Mouse (Mus musculus) adrenal gland, adult (tissue): ENCODE results near the gene Slc29a3.

Experiments used
- DNase-seq, 2 experiments: peaks; one replicate each; pipeline ENCODE4 v3.0.0; 2022 to 2023; ENCODE audit warnings: low spot score in 1 of 2; ENCODE audit not compliant: inconsistent age in 2 of 2

Slc29a3 gene

DNA sequence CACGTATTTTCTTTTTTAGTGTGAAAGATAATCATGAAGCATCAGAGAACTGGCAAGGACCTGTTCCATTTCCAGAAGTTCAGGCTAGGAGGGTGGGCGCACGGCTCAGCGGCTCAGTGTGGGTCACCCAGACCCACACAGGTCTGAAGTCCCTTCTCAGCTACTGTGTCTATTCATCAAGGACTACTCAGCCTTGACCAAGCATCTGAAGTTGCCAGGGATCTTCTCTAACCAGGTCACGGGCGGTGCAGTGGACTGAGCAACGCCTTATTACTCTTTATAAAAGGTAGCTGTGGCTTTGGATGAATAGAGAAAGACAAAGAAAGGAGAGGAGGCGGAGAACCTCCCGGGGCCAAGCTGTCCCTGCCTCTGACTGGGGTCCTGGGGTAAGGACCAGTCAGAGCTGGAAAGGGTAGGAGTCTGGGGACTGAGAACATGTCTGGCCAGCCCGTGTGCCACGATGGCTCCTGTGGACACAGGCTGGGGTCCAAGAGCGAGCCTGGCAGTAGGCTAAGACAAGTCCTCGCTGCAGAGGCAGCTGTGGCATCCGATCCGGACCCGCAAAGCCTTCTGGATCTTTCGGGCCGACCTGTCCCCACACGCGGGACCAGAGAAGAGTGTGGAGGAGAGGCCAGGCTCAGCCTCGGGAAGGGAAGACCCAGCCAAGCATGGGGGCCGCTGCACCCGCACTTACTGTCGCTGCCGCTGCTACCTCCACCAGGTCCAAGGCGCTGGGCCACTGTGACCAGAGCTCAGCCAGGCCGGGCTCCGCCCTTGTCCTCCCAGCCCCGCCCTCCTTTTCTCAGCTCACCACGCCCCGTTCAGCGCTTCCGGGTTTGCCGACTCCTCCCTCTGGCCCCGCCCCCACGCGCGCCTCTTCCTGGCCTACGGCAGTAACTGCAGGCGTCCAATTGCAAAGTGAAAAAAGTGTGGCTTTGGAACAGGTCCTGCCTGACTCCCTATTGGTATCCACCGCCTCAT, at the start of gene Slc29a3:
Slc29a3 (minus strand) TSS at position 755 of the 981 bp plus-strand sequence.
- peak; percentile 98 to 99 for DNase-seq

DNA sequence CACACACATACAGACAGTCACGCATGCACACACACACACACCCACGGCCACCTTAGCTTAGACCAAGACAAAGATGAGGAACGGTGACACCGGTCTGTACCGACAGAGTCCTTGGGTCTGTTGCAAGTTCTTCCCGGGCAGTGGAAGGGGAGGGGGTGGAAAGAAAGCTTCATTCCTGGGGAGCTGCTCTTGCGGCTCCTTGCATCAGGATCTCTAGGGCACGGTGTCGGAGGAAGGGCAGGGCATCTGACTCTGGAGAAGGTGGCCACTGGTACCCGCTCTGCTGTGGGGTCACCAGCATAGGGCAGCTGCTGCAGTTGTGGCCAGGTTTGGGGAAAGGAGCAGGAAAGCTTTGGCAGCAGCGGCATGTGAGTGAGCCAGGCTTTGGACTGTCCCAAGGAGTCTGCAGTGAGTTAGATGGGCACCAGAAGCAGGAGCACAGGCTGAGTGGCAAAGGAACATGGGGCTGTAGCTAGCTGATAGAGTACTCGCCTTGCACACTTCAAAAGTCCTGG, 49.4 kb upstream of the Slc29a3 start:
- no peak for DNase-seq

DNA sequence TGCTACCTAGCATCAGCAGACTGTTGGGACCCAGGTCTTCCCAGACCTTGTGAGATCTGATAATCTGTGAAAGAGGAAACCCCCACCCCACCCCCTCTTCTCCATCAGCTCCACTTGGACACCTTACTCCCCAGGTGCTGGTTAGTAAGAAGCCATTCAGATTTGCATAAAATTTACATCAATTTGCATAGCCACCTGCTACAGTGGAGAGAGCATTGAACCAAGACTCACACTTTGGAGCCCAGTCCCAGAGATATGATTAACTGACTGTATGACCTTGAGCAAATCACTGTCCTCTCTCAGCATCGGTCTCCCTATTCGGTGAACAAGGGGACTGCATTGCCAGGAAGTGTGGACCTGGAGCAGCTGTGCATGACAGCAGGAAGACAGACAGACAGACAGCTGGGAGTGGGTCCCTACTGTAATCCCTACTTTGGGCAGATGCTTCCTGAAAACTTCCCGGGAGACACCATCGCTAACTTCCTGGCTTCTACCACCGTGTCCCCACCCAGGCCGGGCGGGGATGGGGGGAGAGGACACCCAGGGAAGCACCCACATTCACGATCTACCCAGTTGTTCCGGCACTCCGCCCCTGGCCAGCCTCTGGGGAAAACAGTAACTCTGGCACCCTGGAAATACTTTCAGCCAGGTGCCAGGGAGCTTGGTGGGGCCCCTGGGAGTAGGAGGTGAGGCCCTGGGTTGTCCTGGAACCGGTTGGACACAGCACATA, 48.7 kb upstream of the Slc29a3 start:
- no peak for DNase-seq

DNA sequence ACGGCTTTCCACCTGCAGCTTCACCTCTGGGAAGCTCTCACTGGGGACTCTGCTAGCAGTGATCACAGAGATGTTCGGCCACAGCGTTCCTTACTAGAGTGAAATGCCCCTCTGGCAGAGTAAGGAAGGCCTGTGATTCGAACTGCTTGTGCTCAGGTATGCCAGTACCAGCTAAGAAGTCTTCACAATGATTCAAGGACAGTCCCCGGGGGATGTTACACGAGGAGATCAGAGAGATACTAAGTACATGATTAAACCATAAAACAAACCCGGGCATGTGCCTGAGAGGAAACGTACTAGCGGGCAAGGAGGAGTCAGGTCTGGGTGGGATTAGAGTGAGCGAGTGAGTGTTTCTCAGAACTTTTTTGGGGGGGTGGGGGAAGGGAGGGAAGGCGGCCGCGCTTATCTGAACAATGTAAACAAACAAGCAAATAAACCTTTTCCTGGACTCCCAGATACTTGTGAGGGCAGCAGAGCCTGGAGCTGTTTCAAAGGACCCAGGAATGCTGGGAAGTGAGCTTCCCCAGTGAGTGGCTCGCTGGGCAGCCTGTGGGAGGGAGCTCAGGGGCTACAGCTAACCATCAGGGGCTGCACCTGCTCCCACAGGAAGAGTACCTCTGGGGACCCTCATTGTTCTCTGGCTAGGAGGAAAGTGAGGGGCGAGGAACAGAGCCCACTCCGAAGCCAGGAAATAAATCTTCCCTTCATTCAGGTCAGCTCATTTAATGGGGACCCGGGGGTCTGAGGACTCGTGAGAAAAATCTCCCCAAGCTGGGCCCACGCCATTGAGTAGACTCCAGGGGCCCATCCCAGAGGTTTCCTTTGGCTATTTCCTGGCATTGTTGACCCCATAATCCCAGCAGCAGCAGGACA, 47.9 kb upstream of the Slc29a3 start:
- no peak for DNase-seq

DNA sequence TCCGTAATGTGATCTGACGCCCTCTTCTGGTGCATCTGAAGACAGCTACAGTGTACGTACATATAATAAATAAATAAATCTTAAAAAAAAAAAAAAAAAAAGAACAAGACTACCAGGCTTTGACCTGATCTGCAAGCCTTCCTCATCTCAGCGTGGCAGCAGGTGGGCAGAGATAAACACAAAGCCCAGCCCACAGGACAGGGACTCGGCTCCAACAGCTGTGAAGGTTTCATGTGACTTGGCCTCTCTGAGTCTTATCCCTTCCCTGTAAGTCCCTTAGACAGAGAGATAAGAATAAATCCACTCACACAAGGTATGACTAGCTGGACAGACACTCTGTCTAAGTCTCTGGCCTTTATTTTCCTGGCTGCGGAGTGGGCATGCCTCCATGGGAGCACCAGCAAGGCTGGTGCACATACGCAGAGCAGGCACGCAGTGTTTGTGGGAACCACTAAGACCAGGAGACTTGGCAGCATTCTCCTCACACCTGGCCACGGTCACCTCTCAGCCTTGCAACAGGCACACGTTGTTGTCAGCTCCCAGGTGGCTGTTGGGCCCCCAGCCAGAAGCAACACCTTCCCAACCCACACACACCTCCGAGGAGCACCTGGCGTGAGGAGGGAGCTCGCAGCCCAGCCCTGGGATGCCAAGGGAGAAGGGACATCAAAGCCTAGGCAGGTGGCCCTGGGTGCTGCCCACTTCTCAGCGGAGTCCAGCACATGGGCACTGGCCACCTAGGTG, 45.3 kb upstream of the Slc29a3 start:
- no peak for DNase-seq

DNA sequence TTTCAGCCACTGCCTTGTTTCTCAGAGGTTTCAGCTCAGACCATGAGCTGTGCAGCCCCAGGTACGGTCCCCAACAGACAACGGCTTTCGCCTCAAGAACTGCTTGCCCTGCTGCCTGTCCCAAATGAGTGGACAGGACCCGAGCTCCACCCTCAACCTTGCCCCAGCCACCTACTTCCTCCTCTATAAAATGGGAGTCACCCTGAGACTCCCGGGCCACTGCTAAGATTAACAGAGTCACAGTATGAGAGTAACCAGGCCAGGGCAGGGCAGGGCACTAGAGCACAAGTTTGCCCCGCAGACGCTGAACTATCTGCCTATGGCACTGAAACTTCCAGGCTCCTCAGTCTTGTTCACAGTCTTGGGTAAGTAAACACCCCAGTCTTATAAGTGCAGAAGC, 43.9 kb upstream of the Slc29a3 start:
- DNase-seq, result no peak

DNA sequence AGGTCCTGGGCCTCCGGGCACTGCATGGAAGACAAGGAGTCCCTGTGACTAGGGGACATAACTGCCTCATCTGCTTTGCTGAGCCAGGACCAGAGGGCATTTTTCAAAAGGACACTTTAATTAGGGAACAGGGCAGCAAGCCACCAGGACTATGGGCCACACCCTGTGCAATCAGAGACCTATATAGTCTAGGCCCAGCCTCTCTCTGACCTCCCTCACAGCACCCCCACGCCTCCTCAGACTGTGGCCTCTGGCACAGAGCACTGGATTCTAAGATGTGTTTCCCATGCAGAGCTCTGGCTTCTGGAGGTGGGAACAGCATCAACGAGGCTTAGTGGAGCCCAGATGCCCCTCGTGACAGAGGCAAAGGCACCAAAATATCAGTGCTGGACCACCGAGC, 43.4 kb upstream of the Slc29a3 start:
- DNase-seq, result no peak

DNA sequence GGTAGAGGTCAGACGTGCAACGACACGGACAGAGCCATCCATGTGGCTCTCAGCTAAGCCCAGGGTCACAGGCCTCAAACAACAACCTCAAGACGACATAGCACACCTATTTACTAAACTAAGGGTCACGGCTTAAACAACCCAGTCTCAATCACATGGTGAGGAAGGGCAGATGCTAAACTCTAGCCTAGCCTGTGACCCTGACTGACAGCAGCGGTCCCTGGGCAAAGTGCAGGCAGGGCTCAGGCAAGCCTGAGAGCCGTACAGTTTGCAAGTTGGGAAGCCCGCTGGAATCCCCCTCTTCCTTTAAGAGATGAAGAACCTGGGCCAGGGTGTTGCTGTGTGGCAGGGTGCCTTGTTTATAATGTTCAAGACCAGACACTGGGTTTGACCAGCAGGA, 42.2 kb upstream of the Slc29a3 start:
- DNase-seq, result no peak

DNA sequence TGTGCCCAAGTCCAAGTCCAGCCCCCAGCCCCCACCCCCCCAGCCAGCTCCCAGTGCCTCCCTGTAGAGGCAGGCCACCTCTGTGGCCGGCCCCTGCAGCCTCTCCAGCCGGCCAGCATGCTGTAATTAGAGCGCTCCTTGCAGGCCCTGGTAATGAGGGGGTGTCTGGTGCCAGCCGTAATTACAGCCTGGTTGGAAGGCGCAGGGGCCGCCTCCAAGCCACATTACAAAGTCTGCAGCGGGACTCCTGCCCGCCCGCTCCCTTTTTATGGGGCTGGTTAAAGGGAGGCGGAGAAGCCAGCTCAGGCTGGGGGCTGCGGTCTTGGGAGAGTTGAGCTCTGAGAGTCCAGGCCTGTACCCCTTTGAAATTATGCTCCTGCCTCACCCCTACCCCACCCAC, 41.8 kb upstream of the Slc29a3 start:
- no peak for DNase-seq

DNA sequence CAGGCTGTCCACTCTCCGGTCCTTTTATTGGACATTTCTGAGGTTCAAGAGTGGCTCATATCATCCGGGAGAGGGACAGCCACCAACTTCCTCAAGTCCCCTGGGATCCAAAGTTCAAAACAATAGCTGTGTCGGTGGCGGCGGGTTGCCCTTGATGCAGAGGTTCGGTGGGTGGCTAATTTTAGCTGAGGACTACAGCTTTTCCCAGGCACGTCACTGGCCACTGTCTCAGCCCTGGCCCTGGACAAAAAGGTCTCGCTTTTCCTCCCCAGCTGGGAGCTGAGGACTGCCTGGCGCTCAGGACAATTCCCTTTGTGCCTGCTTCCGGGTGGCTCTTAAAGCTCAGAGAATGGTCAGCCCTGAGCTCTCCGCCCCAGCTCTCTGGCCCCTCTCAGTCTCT, 40.2 kb upstream of the Slc29a3 start:
- peak; percentile 40 to 57 for DNase-seq

DNA sequence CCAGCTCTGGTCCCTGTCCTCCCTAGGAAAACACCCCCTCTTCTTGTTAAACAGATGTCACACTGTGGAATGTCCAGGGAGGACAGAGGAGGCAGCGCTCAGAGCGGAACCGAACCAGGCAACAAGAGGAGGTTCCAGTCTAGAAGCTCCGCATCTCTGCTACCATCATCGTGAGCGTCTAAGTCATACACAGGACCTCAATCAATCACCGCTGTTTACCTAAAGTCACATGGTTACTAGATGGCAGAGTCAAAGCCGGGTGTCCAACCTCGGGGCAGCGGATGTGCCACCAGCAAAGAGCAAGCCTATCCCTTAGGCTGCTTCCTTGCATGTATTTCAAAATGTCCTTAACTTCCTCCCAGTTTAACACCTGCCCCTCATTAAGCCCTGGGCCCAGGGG, 39.8 kb upstream of the Slc29a3 start:
- DNase-seq, result peak in 1 of 2 experiments; percentile 4

DNA sequence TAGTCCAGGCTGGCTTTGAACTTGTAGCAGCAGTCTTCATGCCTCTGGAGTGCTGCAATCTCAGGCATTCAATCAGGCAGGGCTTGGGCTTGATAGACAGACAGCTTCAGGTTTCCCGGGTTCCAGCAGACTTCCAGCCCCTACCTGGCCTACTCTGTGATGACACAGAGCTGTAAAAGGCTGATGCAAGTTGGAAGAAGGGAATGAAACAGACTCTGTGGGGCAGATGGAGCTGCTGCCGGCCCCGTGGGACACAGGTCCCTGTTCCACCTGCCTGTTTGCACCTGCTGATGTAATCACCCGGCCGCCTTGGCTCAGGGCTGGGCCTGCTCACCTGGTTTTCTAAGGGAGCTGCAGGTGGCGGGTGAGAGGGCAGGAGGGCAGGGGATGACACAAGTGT, 38.3 kb upstream of the Slc29a3 start:
- no peak for DNase-seq

DNA sequence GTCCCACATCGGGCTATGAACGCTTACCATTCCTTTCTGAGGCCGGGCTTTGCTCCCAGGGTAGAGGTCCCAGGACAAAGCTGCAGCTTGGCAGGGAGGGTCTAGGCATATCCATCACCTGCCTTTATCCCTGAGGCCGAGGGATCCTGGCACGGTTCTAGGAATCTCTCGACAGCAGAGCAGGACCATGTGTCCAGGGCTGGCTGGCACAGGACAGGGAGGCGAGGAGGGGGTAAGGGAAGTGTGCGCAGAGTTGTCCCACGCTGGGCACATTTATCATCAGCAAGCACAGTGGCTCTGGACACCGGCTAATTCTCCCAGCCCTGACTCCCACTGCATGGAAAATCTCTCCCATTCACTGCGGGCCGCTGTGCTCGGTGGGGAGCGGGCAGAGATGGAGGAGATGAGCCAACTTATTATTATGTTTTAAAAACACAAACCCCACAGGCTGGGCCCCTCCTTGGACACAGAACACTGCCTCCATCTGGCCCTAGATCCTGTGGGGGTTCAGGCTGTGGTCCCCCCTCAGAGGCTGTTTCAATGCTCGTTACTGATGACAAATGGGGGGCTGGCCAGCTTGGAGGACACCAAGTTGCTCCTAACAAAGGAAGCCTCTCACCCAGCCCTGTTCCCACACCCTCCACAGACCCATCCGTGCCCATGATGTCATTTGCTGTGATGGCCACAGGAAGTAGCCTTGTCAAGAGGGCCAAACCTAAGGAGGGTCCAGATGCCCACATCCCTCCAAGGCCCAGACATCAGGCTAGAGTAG, 34.9 kb upstream of the Slc29a3 start:
- DNase-seq, result no peak

DNA sequence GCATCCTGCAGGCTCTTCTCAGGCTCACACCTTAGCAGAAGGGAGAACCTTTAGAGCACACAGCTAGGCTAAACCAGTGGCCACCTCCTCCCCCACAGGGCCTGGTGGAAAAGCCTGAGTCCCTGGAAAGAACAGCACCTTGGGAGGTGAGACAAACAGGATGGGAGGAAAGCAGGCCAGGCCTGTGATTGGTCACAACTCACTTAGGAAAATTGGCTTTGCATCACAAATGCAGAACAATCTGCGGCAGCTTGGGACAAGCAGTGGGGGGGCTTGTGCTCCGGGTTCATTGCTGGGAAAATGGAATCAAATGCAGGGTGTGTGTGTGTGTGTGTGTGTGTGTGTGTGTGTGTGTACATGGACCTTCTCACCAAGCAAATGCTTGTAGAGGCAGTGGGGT, 31.0 kb upstream of the Slc29a3 start:
- DNase-seq, result no peak

DNA sequence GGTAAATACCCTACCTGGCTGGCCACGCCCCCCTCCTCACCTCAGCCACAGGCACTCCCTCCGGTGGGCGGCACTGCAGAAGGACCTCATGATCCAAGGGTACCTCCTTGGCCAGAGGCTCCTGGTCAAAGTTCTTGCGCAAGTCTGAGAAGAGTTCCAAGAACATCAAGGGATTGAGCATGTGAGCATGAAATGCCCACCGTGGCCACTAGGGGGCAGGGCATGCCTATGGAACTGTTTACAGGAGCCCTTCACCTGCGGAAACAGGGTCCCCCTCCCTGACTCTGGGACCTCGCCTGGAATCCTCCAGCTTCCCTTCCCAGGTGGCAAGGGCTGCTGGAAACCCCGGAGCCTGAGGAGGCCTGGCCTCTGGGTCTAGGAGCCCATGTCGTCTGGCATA, 27.0 kb upstream of the Slc29a3 start:
- peak; percentile 63 to 89 for DNase-seq

DNA sequence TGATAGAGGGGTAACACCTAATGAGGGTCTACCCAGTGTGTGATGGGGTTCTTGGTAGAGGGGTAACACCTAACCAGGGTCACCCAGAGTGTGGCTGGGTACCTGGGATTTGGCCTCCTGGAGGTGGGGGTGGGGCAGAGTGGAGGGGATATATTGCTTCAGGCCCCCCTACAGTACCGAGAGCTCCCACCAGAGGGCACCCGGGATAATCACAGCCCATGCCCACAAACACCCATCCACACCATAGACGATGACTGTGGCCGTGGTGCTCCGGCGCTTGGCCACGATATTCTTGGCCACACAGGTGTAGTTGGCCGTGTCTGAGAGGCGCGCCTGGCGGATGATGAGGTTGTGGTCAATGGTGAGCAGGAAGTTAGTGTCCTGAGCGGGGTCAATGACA, 25.9 kb upstream of the Slc29a3 start:
- DNase-seq, result peak in 1 of 2 experiments; percentile 54

DNA sequence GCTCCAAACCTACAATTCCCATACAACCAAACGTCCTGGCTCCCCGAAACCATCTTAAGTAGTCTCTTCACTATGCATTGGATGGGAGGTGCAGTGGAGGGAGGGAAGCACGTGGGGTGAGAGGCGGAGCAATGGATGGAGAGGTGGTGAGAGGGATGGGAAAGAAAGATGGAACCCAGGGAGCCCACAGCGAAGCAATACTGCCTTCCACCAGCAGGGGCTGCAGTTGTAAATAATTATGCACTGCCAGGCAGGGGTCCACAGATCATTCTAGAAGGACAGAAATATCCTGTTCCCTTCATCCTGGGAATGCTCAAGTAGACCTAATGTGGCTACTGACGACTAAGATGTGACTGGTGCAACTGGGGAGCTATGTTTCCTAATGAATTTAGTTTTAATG, 22.9 kb upstream of the Slc29a3 start:
- no peak for DNase-seq

DNA sequence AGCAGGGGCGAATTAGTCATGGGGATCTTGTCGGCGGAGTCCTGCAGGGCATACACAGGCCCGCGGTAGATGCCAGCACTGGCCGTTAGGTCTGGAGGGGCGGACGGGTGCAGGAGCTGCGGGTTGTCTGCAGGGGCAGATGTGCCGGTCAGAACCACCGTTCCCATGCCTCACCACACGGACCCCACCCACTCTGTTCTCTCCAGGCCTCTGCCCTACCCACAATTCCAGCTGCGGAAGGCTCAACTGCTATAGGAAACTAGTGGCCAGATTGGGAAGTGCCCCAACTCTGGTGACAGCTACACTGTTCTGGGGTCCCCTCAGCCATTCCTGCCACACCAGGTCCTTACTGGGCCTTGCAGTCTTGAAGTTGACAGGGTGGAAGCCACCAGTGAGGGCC, 22.0 kb upstream of the Slc29a3 start:
- no peak for DNase-seq

DNA sequence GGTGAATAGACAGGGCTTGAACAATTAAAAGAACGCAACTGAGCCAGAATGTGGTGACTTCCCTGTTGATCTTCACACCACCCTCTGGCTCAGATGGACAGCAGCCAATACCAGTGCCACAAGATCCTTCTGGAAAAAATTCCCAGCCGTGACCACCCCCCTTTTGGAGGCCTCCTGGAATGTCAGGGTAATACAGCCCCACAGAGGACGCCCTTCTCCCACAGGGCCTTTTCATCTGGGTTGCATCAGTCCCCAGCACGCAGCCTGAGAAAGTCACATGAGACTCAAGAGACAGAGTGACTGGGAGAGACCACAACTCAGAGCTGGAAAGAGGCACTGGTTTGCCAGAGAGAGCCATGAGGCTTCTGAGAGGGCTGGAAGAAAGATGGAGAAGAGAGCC, 18.3 kb upstream of the Slc29a3 start:
- no peak for DNase-seq

DNA sequence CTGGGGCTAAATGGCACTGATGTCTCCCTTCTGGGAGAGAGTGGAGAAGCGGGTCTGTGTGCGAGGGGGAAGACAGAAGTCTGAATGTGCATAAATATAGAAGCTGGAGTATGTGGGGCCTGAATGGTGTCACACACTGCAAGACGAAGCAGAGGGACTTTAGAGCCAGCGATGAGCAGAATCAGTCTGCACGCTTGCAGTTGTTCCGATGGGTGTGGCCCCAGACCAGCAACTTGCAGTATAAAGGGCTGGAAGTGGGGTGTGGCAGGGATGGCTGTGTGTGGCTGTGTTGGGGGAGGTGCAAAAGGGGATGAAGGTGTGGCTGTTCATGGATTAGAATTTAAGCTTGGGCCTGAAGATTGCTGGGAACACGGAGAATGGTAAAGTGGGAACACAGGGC, 16.0 kb upstream of the Slc29a3 start:
- no peak for DNase-seq
